Comparison of ENCODE assay signal across 7 mouse cellular contexts in the genomic region with DNA sequence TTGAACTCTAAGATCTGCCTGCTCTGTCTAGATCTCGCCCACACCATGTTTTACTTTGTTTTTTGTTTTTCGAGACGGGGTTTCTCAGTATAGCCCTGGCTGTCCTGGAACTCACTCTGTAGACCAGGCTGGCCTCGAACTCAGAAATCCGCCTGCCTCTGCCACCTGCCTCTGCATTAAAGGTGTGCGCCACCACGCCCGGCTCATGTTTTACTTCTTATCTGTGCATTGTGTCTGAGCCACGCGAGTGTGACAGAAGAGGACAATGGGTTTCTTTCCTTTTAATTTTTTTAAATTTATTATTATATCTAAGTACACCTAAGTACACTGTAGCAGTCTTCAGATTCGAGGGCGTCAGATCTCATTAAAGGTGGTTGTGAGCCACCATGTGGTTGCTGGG. TPM values are rescaled to one million over a fixed set of nuclear protein-coding genes. Genes with fewer than 3 reads are reported as not detected.
DNase-seq lines count a peak whose midpoint lies in the region; ATAC-seq lines count a peak whose summit lies in the region.

No protein-coding gene starts in this region.

- H3K4me1 ChIP-seq in lung, embryonic 16.5 days (replicated peaks; ENCODE audit: control insufficient read depth, insufficient read depth, low read length), result peaks cover 25% of the 10 kb centered on the region
- peaks cover 14% of the 10 kb centered on the region; the same call in 1 of the 2 replicates for H3K4me1 ChIP-seq in forebrain, embryonic 11.5 days (replicated peaks; ENCODE audit: control insufficient read depth, insufficient read depth, low read length)
- H3K4me1 ChIP-seq in limb, embryonic 12.5 days (replicated peaks), result peaks cover 18% of the 10 kb centered on the region
- H3K4me1 ChIP-seq in stomach, embryonic 14.5 days (ENCODE audit: control insufficient read depth, insufficient read depth, low read length), result peaks cover 11% of the 10 kb centered on the region

- peak overlapping the region; percentile 78 for H3K27ac ChIP-seq in lung, embryonic 16.5 days (ENCODE audit: low read length)
- H3K27ac ChIP-seq in forebrain, embryonic 11.5 days (ENCODE audit: low read depth, low read length), result peak overlapping the region; percentile 76; the same call in 1 of the 2 replicates
- H3K27ac ChIP-seq in limb, embryonic 12.5 days, result peak overlapping the region; percentile 56; the same call in 1 of the 2 replicates
- H3K27ac ChIP-seq in stomach, embryonic 14.5 days (ENCODE audit: low read length), result peak overlapping the region; percentile 66

- no peak for DNase-seq in lung, postnatal 14 days
- DNase-seq in forebrain, embryonic 11.5 days (ENCODE audit: low spot score), result peak; percentile 53
- no peak for DNase-seq in layer of hippocampus, adult 9-10 months (ENCODE audit: low spot score)
- no peak for DNase-seq in gastrocnemius, adult 18-20 months (ENCODE audit: low spot score)

- WGBS in lung, embryonic 16.5 days, result 38% methylated on average over 12 of the region's 12 CpGs
- 46% methylated on average over 12 of the region's 12 CpGs for WGBS in forebrain, embryonic 11.5 days
- WGBS in limb, embryonic 12.5 days, result 48% methylated on average over 12 of the region's 12 CpGs
- 40% methylated on average over 12 of the region's 12 CpGs for WGBS in stomach, embryonic 14.5 days

- H3K9me3 ChIP-seq in lung, embryonic 16.5 days (ENCODE audit: control insufficient read depth, low read length), result no peaks in the 10 kb centered on the region
- H3K9me3 ChIP-seq in forebrain, embryonic 11.5 days (ENCODE audit: control insufficient read depth, low read length), result no peaks in the 10 kb centered on the region
- no peaks in the 10 kb centered on the region for H3K9me3 ChIP-seq in limb, embryonic 12.5 days
- H3K9me3 ChIP-seq in stomach, embryonic 14.5 days (ENCODE audit: control insufficient read depth, low read depth, low read length), result no peaks in the 10 kb centered on the region

- H3K4me3 ChIP-seq in lung, embryonic 16.5 days (ENCODE audit: low read length), result peak overlapping the region; percentile 92
- H3K4me3 ChIP-seq in forebrain, embryonic 11.5 days (ENCODE audit: low read depth, low read length), result peak overlapping the region; percentile 93
- peak overlapping the region; percentile 98 for H3K4me3 ChIP-seq in limb, embryonic 12.5 days (replicated peaks)
- H3K4me3 ChIP-seq in stomach, embryonic 14.5 days (ENCODE audit: low read depth, low read length), result peak overlapping the region; percentile 82

- no peak; the same call in 1 of the 2 replicates for ATAC-seq in lung, embryonic 16.5 days (ENCODE audit: low read depth)
- ATAC-seq in forebrain, embryonic 11.5 days (replicated peaks; ENCODE audit: low FRiP score), result peak; percentile 35; the same call in 1 of the 2 replicates
- ATAC-seq in limb, embryonic 12.5 days (ENCODE audit: insufficient number of reproducible peaks, insufficient read depth, low FRiP score, low TSS enrichment, low read depth), result peak; percentile 45; the same call in 1 of the 2 replicates
- no peak for ATAC-seq in stomach, embryonic 14.5 days (ENCODE audit: insufficient number of reproducible peaks, insufficient read depth, low FRiP score, low read depth)

- no peaks in the 10 kb centered on the region for H3K27me3 ChIP-seq in lung, embryonic 16.5 days (ENCODE audit: control insufficient read depth, insufficient read depth, low read depth, low read length)
- no peaks in the 10 kb centered on the region for H3K27me3 ChIP-seq in forebrain, embryonic 11.5 days (ENCODE audit: control insufficient read depth, insufficient read depth, low read length)
- H3K27me3 ChIP-seq in limb, embryonic 12.5 days, result peaks cover 3% of the 10 kb centered on the region; the same call in 1 of the 2 replicates
- no peaks in the 10 kb centered on the region for H3K27me3 ChIP-seq in stomach, embryonic 14.5 days (ENCODE audit: control insufficient read depth, insufficient read depth, low read length)

- H3K9ac ChIP-seq in lung, embryonic 16.5 days (ENCODE audit: low read length), result peak overlapping the region; percentile 95
- peak overlapping the region; percentile 80 for H3K9ac ChIP-seq in forebrain, embryonic 11.5 days (ENCODE audit: low read length)
- peak overlapping the region; percentile 90 for H3K9ac ChIP-seq in limb, embryonic 12.5 days (replicated peaks)
- H3K9ac ChIP-seq in stomach, embryonic 14.5 days (replicated peaks; ENCODE audit: low read depth, low read length), result peak overlapping the region; percentile 87

- peak overlapping the region; percentile 68 for H3K4me2 ChIP-seq in lung, embryonic 16.5 days (ENCODE audit: low read depth, low read length)
- H3K4me2 ChIP-seq in forebrain, embryonic 11.5 days (ENCODE audit: low read depth, low read length, severe bottlenecking), result peak overlapping the region; percentile 80
- H3K4me2 ChIP-seq in limb, embryonic 12.5 days, result peak overlapping the region; percentile 83
- H3K4me2 ChIP-seq in stomach, embryonic 14.5 days (replicated peaks; ENCODE audit: low read depth, low read length), result peak overlapping the region; percentile 51

- H3K36me3 ChIP-seq in lung, embryonic 16.5 days (ENCODE audit: control insufficient read depth, insufficient read depth, low read length), result no peaks in the 10 kb centered on the region
- H3K36me3 ChIP-seq in forebrain, embryonic 11.5 days (ENCODE audit: control insufficient read depth, insufficient read depth, low read length), result no peaks in the 10 kb centered on the region
- peaks cover 7% of the 10 kb centered on the region for H3K36me3 ChIP-seq in limb, embryonic 12.5 days
- 0 out of 2 replicates have a peak, but pooled peaks cover 2% of the 10 kb centered on the region for H3K36me3 ChIP-seq in stomach, embryonic 14.5 days (ENCODE audit: control insufficient read depth, insufficient read depth, low read length)

RNA-seq across cellular contexts. Expression of a gene that starts 0.5 kb away (rescaled TPM):
- polyA plus RNA-seq in lung, embryonic 16.5 days (2015; fragmentation: Nextera tagmentation; extraction: Ambion mirVana), result 38.7 and 41.4 TPM in 2 replicates
- 48.0 and 50.6 TPM in 2 replicates for polyA plus RNA-seq in forebrain, embryonic 11.5 days (2014; fragmentation: Nextera tagmentation; extraction: Ambion mirVana)
- 36.2 and 37.7 TPM in 2 replicates for polyA plus RNA-seq in limb, embryonic 12.5 days (2016; fragmentation: Nextera tagmentation; extraction: Ambion mirVana)
- 30.2 and 30.5 TPM in 2 replicates for polyA plus RNA-seq in stomach, embryonic 14.5 days (2014; fragmentation: Nextera tagmentation; extraction: Ambion mirVana)
- 10 to 100 TPM; 35.6 to 41.6 TPM for total RNA-seq in gastrocnemius, adult 18-20 months (2021)

RNA-seq across cellular contexts. Expression of a gene that starts 35.5 kb away (rescaled TPM):
- polyA plus RNA-seq in lung, embryonic 16.5 days (2015; fragmentation: Nextera tagmentation; extraction: Ambion mirVana), result 93.0 and 110 TPM in 2 replicates
- 55.4 and 64.0 TPM in 2 replicates for polyA plus RNA-seq in forebrain, embryonic 11.5 days (2014; fragmentation: Nextera tagmentation; extraction: Ambion mirVana)
- polyA plus RNA-seq in limb, embryonic 12.5 days (2016; fragmentation: Nextera tagmentation; extraction: Ambion mirVana), result 69.3 and 78.4 TPM in 2 replicates
- 94.7 and 96.3 TPM in 2 replicates for polyA plus RNA-seq in stomach, embryonic 14.5 days (2014; fragmentation: Nextera tagmentation; extraction: Ambion mirVana)
- 10 to 100 TPM; 17.1 to 17.5 TPM for total RNA-seq in gastrocnemius, adult 18-20 months (2021)

RNA-seq across cellular contexts. Expression of a gene that starts 37.4 kb away (rescaled TPM):
- 11.0 and 12.1 TPM in 2 replicates for polyA plus RNA-seq in lung, embryonic 16.5 days (2015; fragmentation: Nextera tagmentation; extraction: Ambion mirVana)
- 16.5 and 16.6 TPM in 2 replicates for polyA plus RNA-seq in forebrain, embryonic 11.5 days (2014; fragmentation: Nextera tagmentation; extraction: Ambion mirVana)
- polyA plus RNA-seq in limb, embryonic 12.5 days (2016; fragmentation: Nextera tagmentation; extraction: Ambion mirVana), result 13.4 and 14.6 TPM in 2 replicates
- 13.4 and 13.5 TPM in 2 replicates for polyA plus RNA-seq in stomach, embryonic 14.5 days (2014; fragmentation: Nextera tagmentation; extraction: Ambion mirVana)
- 100 to 1,000 TPM; 157 to 172 TPM for total RNA-seq in gastrocnemius, adult 18-20 months (2021)

RNA-seq across cellular contexts. Expression of a gene that starts 57.0 kb away (rescaled TPM):
- 15.5 and 17.3 TPM in 2 replicates for polyA plus RNA-seq in lung, embryonic 16.5 days (2015; fragmentation: Nextera tagmentation; extraction: Ambion mirVana)
- polyA plus RNA-seq in forebrain, embryonic 11.5 days (2014; fragmentation: Nextera tagmentation; extraction: Ambion mirVana), result 7.7 and 8.4 TPM in 2 replicates
- polyA plus RNA-seq in limb, embryonic 12.5 days (2016; fragmentation: Nextera tagmentation; extraction: Ambion mirVana), result 8.3 and 9.5 TPM in 2 replicates
- polyA plus RNA-seq in stomach, embryonic 14.5 days (2014; fragmentation: Nextera tagmentation; extraction: Ambion mirVana), result 13.3 and 13.7 TPM in 2 replicates
- total RNA-seq in gastrocnemius, adult 18-20 months (2021), result under 1 TPM; 0.21 to 0.25 TPM

RNA-seq across cellular contexts. Expression of a gene that starts 57.3 kb away (rescaled TPM):
- polyA plus RNA-seq in lung, embryonic 16.5 days (2015; fragmentation: Nextera tagmentation; extraction: Ambion mirVana), result 5.5 and 5.7 TPM in 2 replicates
- polyA plus RNA-seq in forebrain, embryonic 11.5 days (2014; fragmentation: Nextera tagmentation; extraction: Ambion mirVana), result 2.5 and 3.0 TPM in 2 replicates
- polyA plus RNA-seq in limb, embryonic 12.5 days (2016; fragmentation: Nextera tagmentation; extraction: Ambion mirVana), result 3.0 and 3.8 TPM in 2 replicates
- 7.0 and 8.1 TPM in 2 replicates for polyA plus RNA-seq in stomach, embryonic 14.5 days (2014; fragmentation: Nextera tagmentation; extraction: Ambion mirVana)
- 1 to 10 TPM; 2.0 to 2.5 TPM for total RNA-seq in gastrocnemius, adult 18-20 months (2021)

Comparison
In these comparisons a context has a peak if more than half of its experiments do, and no peak if none do; other contexts are left out.
1. ATAC-seq: peak in forebrain, embryonic 11.5 days (single experiment) and limb, embryonic 12.5 days (single experiment); none in lung, embryonic 16.5 days (single experiment) and stomach, embryonic 14.5 days (single experiment).
2. Peak in every context shown above with its lines, with median percentiles within 50 percentile points of each other: H3K27ac ChIP-seq, H3K4me2 ChIP-seq, H3K4me3 ChIP-seq and H3K9ac ChIP-seq.